Mouse (Mus musculus) monocyte, adult 5-6 weeks (primary cell): Measurements from ENCODE around the gene Adam3. TPM values are rescaled to one million over a fixed set of nuclear protein-coding genes. Genes with fewer than 3 reads are reported as not detected.

ENCODE experiments used
- ATAC-seq: fragments of 153-309, 156-312 bp; replicated peaks from 2 replicates; pipeline ENCODE4 v1.8.0; 2017; ENCODE audit warnings: mild to moderate bottlenecking; ENCODE audit not compliant: low TSS enrichment, insufficient number of reproducible peaks, severe bottlenecking, poor library complexity, low FRiP score
- total RNA-seq: library from RNA; stranded (forward); fragments of 200-1000, 200-491, 200-594 nt; gene quantifications from 3 replicates; pipeline ENCODE4 v1.2.3, GENCODE M21; 2017

The Adam3 gene
- 0.29 to 5.2 TPM in 2 of 3 replicates, not detected in the other for total RNA-seq

DNA sequence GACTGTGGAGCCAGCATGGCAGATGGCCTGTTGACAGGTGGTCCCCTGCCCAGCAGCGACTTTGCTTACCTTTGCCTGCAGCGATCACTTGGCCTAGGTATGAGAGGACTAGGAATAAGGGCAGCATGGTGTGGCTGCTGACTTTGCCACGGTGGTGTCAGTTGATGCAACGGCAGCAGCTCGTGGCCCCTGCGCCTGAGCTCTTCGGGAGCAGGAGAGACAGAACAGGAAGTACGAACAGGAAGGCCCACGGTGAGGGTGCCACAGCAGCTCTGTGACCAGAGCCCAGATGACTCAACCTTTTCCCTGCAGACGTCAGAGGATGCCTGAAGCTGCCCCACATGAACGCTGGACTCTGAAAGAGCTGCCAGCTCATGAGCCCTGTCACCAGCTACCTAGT is at the start of gene Adam3:
TSS of gene Adam3 (minus strand) at position 223 of the 400 bp plus-strand sequence.
- ATAC-seq, result no peak

- ATAC-seq, result no peak
Measured at GRCm38 (mm10) chr8:24724886-24725626, 596 bp downstream of the Adam3 start.

Other genes with a start within 250 kb of the Adam3 start
- gene Adam5, start 98.5 kb upstream of the Adam3 start, total RNA-seq, result 0.64 to 1.9 TPM in 2 of 3 replicates, not detected in the other